Mouse (Mus musculus) erythroblast, embryonic 14.5 days (primary cell): ENCODE measurements around the gene Il11. TPM values are rescaled to one million over a fixed set of nuclear protein-coding genes. Genes with fewer than 3 reads are reported as not detected.

Experiments used
- H3K27me3 ChIP-seq: 2 replicates; pipeline ENCODE4 v1.6.1; 2012; ENCODE audit warnings: inconsistent platforms; ENCODE audit not compliant: control insufficient read depth
- H3K36me3 ChIP-seq: 2 replicates; pipeline ENCODE4 v1.6.1; 2012; ENCODE audit warnings: mild to moderate bottlenecking, inconsistent platforms; ENCODE audit not compliant: control insufficient read depth
- H3K4me1 ChIP-seq: 2 replicates; pipeline ENCODE4 v1.6.1; 2012; ENCODE audit warnings: inconsistent platforms; ENCODE audit not compliant: control insufficient read depth
- H3K4me3 ChIP-seq: replicated peaks from 2 replicates; pipeline ENCODE3; 2012; ENCODE audit warnings: moderate library complexity, mild to moderate bottlenecking, inconsistent platforms
- H3K9me3 ChIP-seq: 2 replicates; pipeline ENCODE4 v1.6.1; 2012; ENCODE audit warnings: low read length, inconsistent platforms, mixed read lengths; ENCODE audit not compliant: control insufficient read depth
- GATA1 ChIP-seq: IDR thresholded peaks from 2 replicates; pipeline ENCODE4 v1.6.1; 2012; ENCODE audit warnings: low read length, inconsistent platforms, mixed read lengths
- TAL1 ChIP-seq: IDR thresholded peaks from 3 replicates; pipeline ENCODE4 v1.6.1; 2012; ENCODE audit warnings: low read length, inconsistent platforms, mixed read lengths
- polyA plus RNA-seq: library from polyadenylated mRNA; stranded (reverse); fragments of >175 nt; gene quantifications from 2 replicates; pipeline ENCODE4 v1.2.3, GENCODE M21; 2012

Gene Il11
- polyA plus RNA-seq, 1 experiment: not detected

- TF ChIP-seq TAL1 (no peak), GATA1 (no peak)
- no peaks in the 10 kb centered on the region for H3K36me3 ChIP-seq
- peaks cover 50% of the 10 kb centered on the region for H3K27me3 ChIP-seq
Measured at GRCm38 (mm10) chr7:4771202-4771601, 11.5 kb downstream of the Il11 start, which contains the start of gene Fam71e2. Gene Fam71e2 (minus strand): TSS chr7:4771302.

GRCm38 (mm10) chr7:4764946-4765710, 17.5 kb downstream of the Il11 start:
- Histone ChIP-seq H3K4me3 (no peak overlapping the region), H3K36me3 (no peaks in the 10 kb centered on the region), H3K9me3 (no peaks in the 10 kb centered on the region), H3K27me3 (peaks cover 54% of the 10 kb centered on the region), H3K4me1 (no peaks in the 10 kb centered on the region)
- TF ChIP-seq TAL1 (no peak), GATA1 (no peak)

More at GRCm38 (mm10) chr7:4771202-4771601, 11.5 kb downstream of the Il11 start, which contains the start of gene Fam71e2:
- no peaks in the 10 kb centered on the region for H3K4me1 ChIP-seq
- H3K9me3 ChIP-seq: no peaks in the 10 kb centered on the region; the same call in 1 of the 2 replicates
- H3K4me3 ChIP-seq: no peak within 1 kb of the TSS

GRCm38 (mm10) chr7:4759670-4760069, 23.0 kb downstream of the Il11 start:
- Histone ChIP-seq H3K4me1 (peaks cover 3% of the 10 kb centered on the region; the same call in 1 of the 2 replicates), H3K9me3 (peaks cover 15% of the 10 kb centered on the region), H3K4me3 (no peak overlapping the region), H3K27me3 (peaks cover 39% of the 10 kb centered on the region), H3K36me3 (no peaks in the 10 kb centered on the region)
- no peak for TF ChIP-seq GATA1
- TF ChIP-seq TAL1: no peak

GRCm38 (mm10) chr7:4752821-4753570, 29.7 kb downstream of the Il11 start, which contains the start of gene Cox6b2:
Gene Cox6b2 (minus strand): TSS chr7:4753094.
- Histone ChIP-seq H3K4me3 (peak within 1 kb of the TSS; percentile 67), H3K27me3 (peaks cover 4% of the 10 kb centered on the region), H3K4me1 (peaks cover 61% of the 10 kb centered on the region), H3K36me3 (peaks cover 37% of the 10 kb centered on the region), H3K9me3 (peaks cover 15% of the 10 kb centered on the region)
- TF ChIP-seq GATA1 (no peak), TAL1 (no peak)

GRCm38 (mm10) chr7:4751971-4752820, 30.5 kb downstream of the Il11 start:
- peaks cover 15% of the 10 kb centered on the region for H3K9me3 ChIP-seq
- H3K36me3 ChIP-seq: peaks cover 42% of the 10 kb centered on the region
- H3K4me3 ChIP-seq: peak overlapping the region; percentile 67
- TF ChIP-seq TAL1 (no peak), GATA1 (no peak)
- peaks cover 69% of the 10 kb centered on the region for H3K4me1 ChIP-seq
- no peaks in the 10 kb centered on the region for H3K27me3 ChIP-seq

GRCm38 (mm10) chr7:4749169-4749568, 33.5 kb downstream of the Il11 start:
- no peaks in the 10 kb centered on the region for H3K27me3 ChIP-seq
- no peak for TF ChIP-seq GATA1
- peak; percentile 70 for TF ChIP-seq TAL1
- H3K9me3 ChIP-seq: no peaks in the 10 kb centered on the region
- peak overlapping the region; percentile 11 for H3K4me3 ChIP-seq
- H3K4me1 ChIP-seq: peaks cover 96% of the 10 kb centered on the region
- peaks cover 72% of the 10 kb centered on the region for H3K36me3 ChIP-seq

- Histone ChIP-seq H3K4me3 (peak overlapping the region; percentile 49), H3K27me3 (no peaks in the 10 kb centered on the region), H3K36me3 (peaks cover 80% of the 10 kb centered on the region), H3K9me3 (no peaks in the 10 kb centered on the region), H3K4me1 (peaks cover 99% of the 10 kb centered on the region)
- TF ChIP-seq TAL1 (no peak), GATA1 (no peak)
Measured at GRCm38 (mm10) chr7:4748321-4748720, 34.3 kb downstream of the Il11 start.

- TF ChIP-seq GATA1 (peak; percentile 64), TAL1 (peak; percentile 61)
- no peaks in the 10 kb centered on the region for H3K27me3 ChIP-seq
- H3K4me1 ChIP-seq: peaks cover 99% of the 10 kb centered on the region
- H3K36me3 ChIP-seq: peaks cover 90% of the 10 kb centered on the region
- peak overlapping the region; percentile 49 for H3K4me3 ChIP-seq
- no peaks in the 10 kb centered on the region for H3K9me3 ChIP-seq
Measured at GRCm38 (mm10) chr7:4747156-4747899, 35.3 kb downstream of the Il11 start.
